Mouse (Mus musculus) brain, embryonic 14.5 days (tissue): Measurements from ENCODE around the gene Rxfp1.

Experiments
- CTCF ChIP-seq: fragments of 200-500 bp; IDR thresholded peaks from 2 replicates; pipeline ENCODE4 v1.5.1; 2012; ENCODE audit warnings: inconsistent platforms, mild to moderate bottlenecking, moderate library complexity, borderline replicate concordance; ENCODE audit not compliant: insufficient read depth, insufficient read length; ENCODE audit errors: extremely low read depth
- POLR2A ChIP-seq: fragments of 200-500 bp; IDR thresholded peaks from 2 replicates; pipeline ENCODE4 v1.6.1; 2012; ENCODE audit warnings: mild to moderate bottlenecking, inconsistent platforms, borderline replicate concordance; ENCODE audit not compliant: poor library complexity, insufficient read depth, insufficient read length, severe bottlenecking; ENCODE audit errors: extremely low read depth

- no peak for TF ChIP-seq CTCF
- TF ChIP-seq POLR2A, result no peak
Observed at GRCm38 (mm10) chr3:79674641-79675040, 63.0 kb downstream of the Rxfp1 start.
